Mouse (Mus musculus): ENCODE data around the gene Sox5. TPM values are rescaled to one million over a fixed set of nuclear protein-coding genes. Genes with fewer than 3 reads are reported as not detected.

The Sox5 gene
- total RNA-seq, 2 experiments from 2014 or later = 3.8 to 9.1 TPM

- no peak for ATAC-seq (replicated peaks; ENCODE audit: low FRiP score, low TSS enrichment, poor library complexity, severe bottlenecking)
Measured at GRCm38 (mm10) chr6:144463691-144464090, 318.1 kb downstream of the Sox5 start.

GRCm38 (mm10) chr6:144463274-144463673, 318.5 kb downstream of the Sox5 start:
- no peak for ATAC-seq (replicated peaks; ENCODE audit: low FRiP score, low TSS enrichment, poor library complexity, severe bottlenecking)

GRCm38 (mm10) chr6:144459486-144459885, 322.3 kb downstream of the Sox5 start:
- no peak for ATAC-seq (replicated peaks; ENCODE audit: low FRiP score, low TSS enrichment, poor library complexity, severe bottlenecking)

- no peak for ATAC-seq (replicated peaks; ENCODE audit: low FRiP score, low TSS enrichment, poor library complexity, severe bottlenecking)
Measured at GRCm38 (mm10) chr6:144457500-144457899, 324.3 kb downstream of the Sox5 start.

- ATAC-seq (replicated peaks; ENCODE audit: low FRiP score, low TSS enrichment, poor library complexity, severe bottlenecking) = no peak
Measured at GRCm38 (mm10) chr6:144454291-144455276, 327.2 kb downstream of the Sox5 start.

- no peak for ATAC-seq (replicated peaks; ENCODE audit: low FRiP score, low TSS enrichment, poor library complexity, severe bottlenecking)
Measured at GRCm38 (mm10) chr6:144453605-144454004, 328.2 kb downstream of the Sox5 start.

- ATAC-seq (replicated peaks; ENCODE audit: low FRiP score, low TSS enrichment, poor library complexity, severe bottlenecking) = no peak
Measured at GRCm38 (mm10) chr6:144453147-144453546, 328.6 kb downstream of the Sox5 start.

GRCm38 (mm10) chr6:144452200-144452977, 329.4 kb downstream of the Sox5 start:
- ATAC-seq (replicated peaks; ENCODE audit: low FRiP score, low TSS enrichment, poor library complexity, severe bottlenecking) = no peak

- ATAC-seq (replicated peaks; ENCODE audit: low FRiP score, low TSS enrichment, poor library complexity, severe bottlenecking) = no peak
Measured at GRCm38 (mm10) chr6:144451631-144452030, 330.1 kb downstream of the Sox5 start.

- no peak for ATAC-seq (replicated peaks; ENCODE audit: low FRiP score, low TSS enrichment, poor library complexity, severe bottlenecking)
Measured at GRCm38 (mm10) chr6:144445761-144446373, 335.9 kb downstream of the Sox5 start.

GRCm38 (mm10) chr6:144444367-144444766, 337.4 kb downstream of the Sox5 start:
- no peak for ATAC-seq (replicated peaks; ENCODE audit: low FRiP score, low TSS enrichment, poor library complexity, severe bottlenecking)

- no peak for ATAC-seq (replicated peaks; ENCODE audit: low FRiP score, low TSS enrichment, poor library complexity, severe bottlenecking)
Measured at GRCm38 (mm10) chr6:144443681-144444080, 338.1 kb downstream of the Sox5 start.

GRCm38 (mm10) chr6:144429276-144429675, 352.5 kb downstream of the Sox5 start:
- no peak for ATAC-seq (replicated peaks; ENCODE audit: low FRiP score, low TSS enrichment, poor library complexity, severe bottlenecking)

GRCm38 (mm10) chr6:144408030-144408429, 373.7 kb downstream of the Sox5 start:
- ATAC-seq (replicated peaks; ENCODE audit: low FRiP score, low TSS enrichment, poor library complexity, severe bottlenecking) = no peak

- no peak for ATAC-seq (replicated peaks; ENCODE audit: low FRiP score, low TSS enrichment, poor library complexity, severe bottlenecking)
Measured at GRCm38 (mm10) chr6:144398115-144398514, 383.7 kb downstream of the Sox5 start.

- ATAC-seq (replicated peaks; ENCODE audit: low FRiP score, low TSS enrichment, poor library complexity, severe bottlenecking) = no peak
Measured at GRCm38 (mm10) chr6:144393151-144393550, 388.6 kb downstream of the Sox5 start.

GRCm38 (mm10) chr6:144389333-144390054, 392.3 kb downstream of the Sox5 start:
- ATAC-seq (replicated peaks; ENCODE audit: low FRiP score, low TSS enrichment, poor library complexity, severe bottlenecking) = no peak

- ATAC-seq (replicated peaks; ENCODE audit: low FRiP score, low TSS enrichment, poor library complexity, severe bottlenecking) = no peak
Measured at GRCm38 (mm10) chr6:144387539-144388255, 394.1 kb downstream of the Sox5 start.

- no peak for ATAC-seq (replicated peaks; ENCODE audit: low FRiP score, low TSS enrichment, poor library complexity, severe bottlenecking)
Measured at GRCm38 (mm10) chr6:144380641-144381040, 401.1 kb downstream of the Sox5 start.
